Mouse (Mus musculus) hindlimb bud, embryonic 11.5 days (tissue): ENCODE data around the gene Hibadh.

Experiments
- DNase-seq: peaks from one replicate; pipeline ENCODE4 v3.0.0-alpha.2; 2012; ENCODE audit warnings: low read depth, low spot score; ENCODE audit errors: extremely low spot score

The Hibadh gene

DNA sequence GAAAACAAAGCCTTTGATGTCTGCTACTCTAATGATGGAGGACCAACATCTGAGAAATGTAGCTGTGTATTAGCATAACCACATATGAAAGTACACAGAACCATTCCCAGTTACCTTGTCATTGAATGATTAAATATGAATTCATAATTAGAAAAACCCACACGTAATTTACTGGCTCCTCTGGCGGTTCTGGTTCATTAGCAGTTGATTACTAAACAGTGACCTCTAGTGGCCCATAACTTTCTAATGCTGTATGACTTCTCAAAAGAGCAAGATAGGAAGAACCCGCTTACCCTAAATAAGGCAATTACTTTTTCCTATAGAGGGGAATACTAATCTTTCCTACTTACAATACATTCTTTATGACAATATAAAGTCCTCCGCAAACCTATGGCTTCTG lies 62.9 kb downstream of the Hibadh start:
- DNase-seq = no peak

DNA sequence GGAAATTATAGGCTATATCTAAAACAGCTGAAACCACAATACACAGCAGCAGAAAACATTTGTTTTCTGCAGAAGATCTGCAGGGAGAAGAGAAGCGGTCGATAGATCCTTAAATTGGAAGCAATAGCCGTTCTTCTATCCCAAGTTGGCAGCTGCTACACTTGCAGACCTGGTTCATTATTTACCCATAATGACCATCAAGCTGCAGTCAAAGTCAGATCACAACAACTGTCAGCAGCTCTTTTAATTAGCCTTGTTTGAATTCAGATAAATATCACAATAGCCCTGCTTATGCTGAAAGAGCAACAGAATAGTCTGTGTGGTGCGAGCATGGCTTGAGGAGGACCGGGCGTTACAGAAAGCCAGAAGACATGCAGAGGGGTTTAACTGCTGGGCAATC lies 71.5 kb downstream of the Hibadh start:
- no peak for DNase-seq

DNA sequence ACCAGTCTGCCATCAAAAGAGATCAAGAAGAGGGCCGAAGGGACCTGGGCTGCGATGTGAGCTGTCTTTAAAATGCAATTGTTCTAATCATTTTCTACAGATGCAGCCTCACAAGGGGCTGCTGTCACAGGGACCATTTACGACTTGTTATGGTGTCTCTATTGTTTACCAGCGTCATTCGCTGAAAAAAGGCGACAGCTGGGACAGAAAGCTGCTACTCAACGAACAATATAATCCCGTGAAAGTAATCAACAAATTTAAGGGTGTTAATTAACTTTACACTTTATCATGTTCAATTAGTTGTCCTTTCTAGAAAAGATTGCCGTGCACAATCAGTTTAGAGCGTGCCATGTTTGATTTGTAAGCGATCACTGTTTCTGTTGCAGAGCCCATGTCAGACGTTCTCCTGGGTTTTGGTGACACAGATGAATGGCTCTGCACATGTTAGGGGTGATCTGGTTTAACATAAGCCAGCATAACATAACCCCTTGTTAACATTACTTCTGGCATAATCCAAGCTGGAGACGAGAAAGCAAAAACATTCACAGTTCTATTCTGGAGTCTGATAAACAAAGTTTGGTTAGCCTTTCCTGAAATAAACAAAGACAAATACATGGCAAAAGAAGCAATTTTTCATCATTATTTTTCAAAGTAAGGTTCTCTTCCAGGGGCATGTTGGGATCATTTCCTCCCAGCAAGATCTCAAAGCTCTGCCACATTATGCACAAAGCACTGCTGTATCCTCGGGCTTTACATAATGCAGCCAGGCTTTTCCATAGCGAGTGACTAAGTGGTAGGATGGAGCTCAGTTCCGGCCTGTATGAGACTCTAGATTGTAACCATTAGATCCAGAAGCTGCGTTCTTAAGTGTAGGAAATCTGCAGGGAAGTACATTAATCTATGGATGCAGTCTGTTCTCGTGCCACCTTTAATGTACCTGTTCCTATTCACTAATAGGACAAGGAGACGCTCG lies 72.6 kb downstream of the Hibadh start:
- DNase-seq = no peak

DNA sequence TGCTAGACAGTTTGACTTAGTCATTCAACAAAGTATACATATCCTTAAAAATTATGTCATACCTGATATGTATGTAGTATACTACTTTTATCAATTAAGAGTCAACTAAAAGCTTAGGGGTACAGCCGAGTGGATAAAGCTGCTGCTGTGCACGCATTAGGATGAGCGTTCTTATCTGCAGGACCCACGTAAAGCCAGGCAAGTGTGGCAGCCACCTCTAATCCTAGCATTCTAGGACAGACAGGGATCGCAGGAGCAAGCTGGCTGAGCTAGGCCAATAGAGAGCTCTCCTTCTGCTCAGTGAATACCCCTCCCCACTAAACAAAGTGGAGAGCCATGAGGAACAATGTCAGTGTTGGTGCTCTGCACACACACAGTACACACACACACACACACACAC lies 75.0 kb downstream of the Hibadh start:
- DNase-seq = no peak

DNA sequence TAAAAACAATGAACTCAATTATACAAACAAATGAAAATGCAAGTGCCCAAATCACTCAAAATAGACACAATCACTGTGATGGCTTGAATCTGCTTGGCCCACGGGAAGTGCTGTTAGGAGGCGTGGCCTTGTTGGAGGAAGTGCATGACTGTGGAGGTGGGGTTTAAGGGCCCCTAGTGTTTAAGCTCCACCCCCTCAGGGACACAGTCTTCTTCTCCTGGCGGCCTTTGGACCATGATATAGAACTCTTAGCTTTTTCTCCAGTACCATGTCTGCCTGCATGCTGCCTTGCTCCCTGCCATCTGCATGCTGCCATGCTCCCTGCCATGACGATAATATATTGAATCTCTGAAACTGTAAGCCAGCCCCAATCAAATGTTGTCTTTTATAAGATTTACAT lies 77.2 kb downstream of the Hibadh start:
- no peak for DNase-seq

DNA sequence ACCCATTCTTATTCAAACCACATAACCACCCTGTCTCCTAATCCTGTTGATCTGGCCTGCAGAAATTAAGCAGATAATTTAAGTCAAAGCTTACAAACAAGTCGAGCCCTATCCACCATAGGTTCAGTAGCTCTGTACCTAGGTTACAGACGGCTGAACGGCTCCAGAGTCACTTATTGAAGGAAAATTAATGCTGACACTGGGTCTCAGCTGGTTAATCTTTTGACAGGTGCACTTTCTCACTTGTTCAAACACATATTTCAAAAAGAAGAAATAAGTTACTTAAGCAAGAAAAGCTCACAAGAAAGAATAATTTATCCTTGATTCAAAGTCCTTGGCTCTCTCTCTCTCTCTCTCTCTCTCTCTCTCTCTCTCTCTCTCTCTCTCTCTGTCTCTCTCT lies 81.1 kb downstream of the Hibadh start:
- DNase-seq = no peak

DNA sequence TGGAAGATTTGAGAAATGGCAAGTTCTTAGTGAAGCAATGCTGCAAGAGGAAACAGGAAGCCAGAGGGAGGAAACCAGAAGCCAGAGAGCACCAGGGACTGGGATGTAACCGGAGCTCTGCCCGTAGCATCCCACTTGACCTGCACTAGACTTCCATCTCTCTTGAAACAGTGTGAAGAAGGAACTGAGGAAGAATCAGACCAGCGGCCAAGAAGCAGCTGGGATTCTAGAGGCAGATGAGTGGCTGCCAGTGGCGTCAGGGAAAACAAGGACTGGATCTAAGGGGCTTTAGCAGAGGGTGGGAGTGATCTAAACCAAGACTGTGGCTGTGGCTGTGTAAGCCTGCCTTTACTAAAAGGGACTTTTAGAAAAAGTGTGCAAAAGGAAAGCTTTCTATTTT lies 95.8 kb downstream of the Hibadh start:
- no peak for DNase-seq

DNA sequence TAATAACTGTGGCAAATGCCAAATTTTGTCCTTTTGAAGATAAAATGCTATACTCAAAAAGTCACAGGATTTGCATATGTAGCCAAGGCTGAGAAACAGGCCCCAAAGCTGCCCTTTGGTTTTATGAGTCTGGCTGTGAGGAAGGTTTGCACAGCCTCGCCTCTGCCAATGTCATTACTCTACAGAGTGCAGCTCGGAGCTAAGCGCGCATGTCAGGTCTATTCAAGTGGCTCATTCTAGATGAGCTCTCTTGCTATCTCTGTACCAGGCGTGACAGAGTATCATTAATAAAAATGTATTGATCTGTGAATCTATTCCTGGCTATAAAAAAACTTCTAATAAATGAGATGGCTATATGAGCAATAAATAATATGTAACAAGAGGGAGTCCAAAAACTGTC lies 97.7 kb downstream of the Hibadh start:
- DNase-seq = no peak

DNA sequence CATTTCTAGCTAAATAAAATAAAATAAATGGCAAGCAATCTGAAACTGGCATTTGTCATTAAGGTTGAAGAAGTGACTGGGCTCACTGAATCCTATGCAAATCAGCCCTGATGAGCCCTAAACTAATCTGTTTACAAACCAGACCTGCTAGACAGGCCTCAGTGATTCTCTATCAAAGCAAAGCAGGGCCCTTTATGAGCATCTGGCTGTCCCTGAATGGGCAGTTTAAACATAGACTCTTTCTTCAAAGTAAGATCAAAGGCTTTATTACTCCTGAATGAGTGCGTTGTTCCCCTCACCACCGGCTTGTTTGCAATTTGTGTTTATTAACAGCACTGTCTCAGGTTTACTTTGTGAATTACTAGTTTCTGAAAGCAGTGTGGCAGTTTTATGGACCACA lies 100.3 kb downstream of the Hibadh start:
- DNase-seq = peak; percentile 46

DNA sequence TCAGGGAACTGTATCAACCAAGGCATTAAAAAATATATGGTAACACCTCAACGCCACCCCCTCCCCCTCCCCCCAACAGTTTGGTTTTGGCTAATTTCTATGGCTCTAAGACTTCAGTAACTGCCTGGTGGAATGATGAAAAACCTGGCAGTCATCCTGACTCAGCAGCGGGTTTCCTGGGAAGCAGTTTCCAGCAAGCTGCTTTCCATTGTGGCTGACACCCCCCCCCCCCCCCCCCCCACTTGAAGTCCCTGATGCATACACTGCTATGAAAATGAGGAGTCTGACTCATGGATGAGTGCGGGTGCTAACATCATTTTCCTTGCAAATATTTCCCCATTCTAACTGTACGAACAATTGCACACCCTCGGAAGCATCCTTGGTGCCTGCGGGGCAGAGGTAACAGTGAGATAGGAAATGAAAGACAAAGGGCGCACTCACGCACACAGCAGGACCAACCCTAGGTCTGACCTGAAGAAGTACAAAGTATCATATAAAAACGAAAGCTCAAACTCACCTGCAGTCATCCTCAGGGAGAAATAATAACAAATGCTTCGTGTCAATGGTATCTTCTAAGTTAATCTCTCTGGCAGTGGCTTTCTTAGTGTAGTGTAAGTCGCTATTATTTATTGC lies 105.0 kb downstream of the Hibadh start:
- no peak for DNase-seq

DNA sequence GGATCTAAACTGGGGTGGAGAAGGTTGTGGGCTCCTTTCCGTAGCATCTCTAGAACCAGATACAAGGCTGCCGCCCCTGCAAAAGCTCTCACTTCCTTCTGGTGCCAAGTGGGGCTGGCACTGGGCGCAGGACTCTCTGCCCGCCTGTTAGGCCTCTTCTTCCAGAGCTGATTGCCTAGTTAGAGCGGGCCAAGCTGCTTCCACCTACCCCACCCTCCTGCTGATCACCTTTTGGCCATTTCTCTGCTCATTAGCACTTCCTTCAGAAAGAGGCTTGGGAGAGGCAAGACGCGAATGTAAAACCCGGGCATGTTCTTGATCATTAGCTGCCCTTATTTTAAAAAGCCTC lies 108.1 kb downstream of the Hibadh start:
- no peak for DNase-seq

DNA sequence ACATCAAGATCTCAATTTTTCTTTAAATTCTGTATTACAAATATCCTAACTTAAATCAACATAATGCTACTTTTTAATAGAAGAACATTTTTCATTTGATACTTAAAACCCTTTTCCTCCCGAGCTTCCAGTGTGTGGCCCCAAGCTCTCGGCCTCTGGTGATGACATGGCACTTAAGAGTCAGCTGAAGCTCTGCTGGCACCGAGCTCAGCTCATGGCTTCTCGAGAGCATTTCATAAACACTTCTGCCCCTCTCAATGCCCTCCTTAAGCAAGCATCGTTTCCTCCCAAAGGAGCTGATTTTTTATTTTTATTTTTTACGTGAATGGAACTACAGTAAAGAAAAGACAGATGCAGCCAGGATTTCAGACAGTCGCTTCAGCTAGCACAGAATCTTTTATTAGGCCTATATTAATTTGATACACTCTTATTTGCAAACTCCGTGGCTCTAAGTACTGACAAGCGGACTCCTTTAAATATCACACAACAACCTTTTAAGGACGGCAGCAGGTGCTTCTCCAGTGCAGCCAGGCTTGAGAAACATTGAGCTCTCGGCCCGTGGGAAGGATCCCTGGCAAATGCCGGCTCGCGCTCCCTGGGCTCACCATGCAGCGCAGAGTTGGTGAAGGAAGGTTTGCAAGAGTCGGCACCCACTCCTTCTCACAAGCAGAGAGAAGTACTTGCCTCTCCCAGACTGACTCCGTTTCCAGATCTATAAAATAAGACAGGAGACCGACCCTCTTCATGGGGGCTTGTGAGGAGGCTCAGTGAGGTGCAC lies 108.6 kb downstream of the Hibadh start:
- no peak for DNase-seq

DNA sequence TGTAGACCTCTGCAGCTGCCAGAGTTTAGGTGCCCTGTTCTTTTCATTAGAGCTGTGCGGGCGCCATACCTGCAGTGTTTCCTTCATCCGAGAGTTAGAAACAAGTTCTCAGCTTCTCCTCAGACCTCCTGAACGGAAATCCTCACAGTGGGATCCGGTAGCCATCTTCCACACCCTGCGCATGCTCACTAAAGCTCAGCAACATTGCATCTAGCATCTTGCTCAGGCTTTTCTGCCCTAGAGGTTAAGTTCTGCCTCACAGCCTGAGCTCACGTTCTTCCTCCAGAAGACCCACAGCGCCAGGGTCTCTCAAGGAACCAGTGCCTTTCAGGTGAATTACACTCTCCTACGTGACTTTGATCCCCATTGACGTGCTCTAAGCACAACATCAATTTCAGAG lies 109.3 kb downstream of the Hibadh start:
- DNase-seq = no peak

DNA sequence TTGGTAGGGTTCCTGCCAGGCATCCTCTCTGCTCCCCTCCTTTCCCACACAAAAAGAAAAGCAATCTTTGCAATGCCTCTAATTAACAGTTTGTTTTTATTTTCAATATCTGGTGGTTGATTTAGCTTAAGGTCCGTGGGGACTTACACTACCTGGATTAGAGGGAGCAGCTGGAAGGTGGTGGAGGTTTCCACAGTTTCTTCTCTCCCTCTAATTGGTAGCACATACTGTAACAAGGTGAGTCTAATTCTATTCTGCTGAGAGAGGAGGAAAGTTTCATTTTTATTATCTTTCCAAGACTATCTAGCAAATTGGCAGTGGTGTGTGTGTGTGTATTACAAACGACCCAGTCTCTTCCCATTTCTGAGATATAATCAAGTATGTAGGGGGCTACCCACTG lies 116.0 kb downstream of the Hibadh start:
- no peak for DNase-seq

DNA sequence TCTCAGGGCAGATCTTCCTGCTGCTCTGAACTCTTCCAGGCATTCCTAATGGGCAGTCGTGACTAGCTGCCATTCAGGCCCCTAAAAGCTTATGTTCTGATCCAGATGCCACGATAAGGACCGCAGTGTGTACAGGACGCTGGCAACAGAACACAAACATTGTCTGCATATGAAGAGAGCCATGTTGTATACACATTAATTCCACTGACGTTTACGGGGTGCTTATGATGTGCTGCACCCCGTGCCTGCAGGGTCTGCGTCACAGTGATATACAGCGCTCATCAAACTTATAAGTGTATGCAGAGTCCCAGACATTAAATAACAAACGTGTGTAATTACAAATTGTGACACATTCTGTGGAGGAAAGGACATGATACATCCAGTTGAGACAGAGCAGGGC lies 121.5 kb downstream of the Hibadh start:
- DNase-seq = no peak

DNA sequence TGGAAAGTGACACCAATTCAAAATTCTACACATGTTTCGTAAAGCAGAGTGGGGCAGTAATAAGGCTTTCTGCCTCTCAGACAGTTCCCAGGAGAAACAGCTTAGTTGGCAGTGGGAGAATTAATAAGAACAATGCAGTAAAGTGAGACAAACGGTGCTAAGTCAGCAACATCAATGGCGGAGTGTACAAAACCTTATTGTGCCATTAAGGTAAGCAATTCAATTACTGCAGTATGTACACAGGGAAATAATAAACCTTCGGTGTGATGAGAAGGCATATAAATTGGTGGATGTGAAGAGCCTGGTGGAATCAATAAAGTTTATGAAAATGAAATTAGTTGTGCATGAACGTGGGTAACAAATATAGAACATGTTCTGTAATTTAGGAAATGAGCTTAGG lies 122.9 kb downstream of the Hibadh start:
- DNase-seq = no peak

DNA sequence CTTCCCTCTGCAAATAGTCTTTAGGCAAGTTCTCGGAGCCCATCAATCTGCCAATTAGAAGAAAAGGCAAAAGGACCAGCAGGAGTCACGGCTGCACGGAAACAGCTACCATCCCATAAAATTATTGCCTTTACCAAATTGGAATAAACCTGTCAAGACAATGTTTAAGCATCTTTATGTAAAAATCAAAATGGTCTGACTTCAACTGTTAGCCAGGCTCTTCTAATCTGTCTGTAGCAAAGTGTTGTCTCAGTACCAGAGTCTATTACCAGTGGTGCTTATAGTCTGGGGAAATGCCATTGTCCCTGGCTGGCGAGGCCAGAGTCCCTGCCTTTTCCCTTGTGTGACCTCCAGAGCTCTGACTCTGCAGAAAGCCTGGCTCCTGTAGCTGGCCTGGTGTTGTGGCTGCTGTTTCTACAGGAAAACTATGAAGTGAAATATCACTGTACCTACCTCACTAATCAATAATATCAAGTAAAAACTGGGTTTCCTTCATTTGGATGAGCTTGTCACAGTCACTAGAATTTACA lies 126.2 kb downstream of the Hibadh start:
- peak; percentile 39 for DNase-seq

DNA sequence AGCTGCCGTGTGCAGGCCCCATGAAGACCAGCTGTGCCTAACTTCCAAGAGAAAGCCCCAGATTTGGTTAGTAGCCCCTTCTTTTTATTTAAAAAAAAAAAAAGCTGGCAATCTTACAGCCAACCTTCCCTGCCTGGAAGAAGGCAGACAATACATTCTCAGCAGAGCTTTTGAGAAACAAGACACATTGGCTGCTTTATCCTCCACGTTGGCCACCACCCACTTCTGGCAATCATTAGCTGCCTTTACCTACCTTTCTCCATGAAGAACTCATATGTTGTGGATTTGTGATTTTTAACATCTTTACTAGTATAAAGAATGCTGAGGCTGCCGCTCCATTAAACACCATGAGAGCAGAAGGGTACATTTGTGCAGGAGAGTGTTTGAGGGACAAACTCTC lies 131.4 kb downstream of the Hibadh start:
- no peak for DNase-seq

DNA sequence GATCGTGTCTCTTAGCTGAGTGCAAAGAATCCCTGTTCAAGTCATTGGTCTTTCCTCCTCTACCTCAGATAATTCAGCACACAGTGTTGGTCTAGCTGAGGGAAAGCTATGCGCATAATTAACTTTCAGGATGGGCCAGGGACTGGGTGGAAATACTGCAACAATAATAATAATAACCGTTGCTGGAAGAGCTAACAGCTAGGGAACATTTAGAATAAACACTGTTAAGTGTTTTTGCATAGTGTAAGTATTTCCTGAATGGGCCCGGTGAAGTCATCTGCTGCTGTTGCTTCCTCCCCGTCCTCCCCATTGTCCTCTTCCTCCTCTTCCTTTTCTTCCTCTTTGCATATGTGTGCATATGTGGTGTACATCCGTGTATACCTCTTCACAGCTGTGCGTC lies 132.2 kb downstream of the Hibadh start:
- no peak for DNase-seq

DNA sequence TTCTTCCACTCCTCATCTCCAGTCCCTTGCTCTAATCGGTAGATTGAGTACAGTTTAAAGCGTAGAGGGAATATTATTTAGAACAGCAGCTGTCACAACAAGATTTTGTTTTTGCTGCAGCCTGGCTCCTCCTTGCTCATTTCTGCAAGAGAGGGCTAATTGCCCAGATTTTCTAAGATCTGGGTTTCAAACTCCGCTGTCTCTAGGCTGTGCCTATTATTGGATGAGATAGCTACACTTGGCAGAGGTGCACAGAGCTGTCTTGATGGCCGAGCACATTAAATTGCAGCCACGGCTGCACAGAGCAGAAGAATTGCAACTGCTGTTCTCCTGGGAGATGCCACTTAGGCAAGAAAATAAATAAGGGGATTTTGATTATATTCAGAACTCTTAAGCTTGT lies 133.0 kb downstream of the Hibadh start:
- no peak for DNase-seq
